Mouse (Mus musculus): ENCODE measurements around the gene Gm20521. TPM values are rescaled to one million over a fixed set of nuclear protein-coding genes. Genes with fewer than 3 reads are reported as not detected.
"Not testable (repeated sequence)": the region's sequence is repeated elsewhere in the genome, so short reads cannot be mapped to it uniquely, and the experiment has no call there.

Gm20521 gene
- polyA plus RNA-seq, 1 experiment from 2014 or later = 0.98 TPM

GRCm38 (mm10) chr14:54942479-54942878 lies 59.2 kb downstream of the Gm20521 start:
- H3K4me2 ChIP-seq (replicated peaks; ENCODE audit: low read depth, low read length) = no peak overlapping the region
- no peak for ATAC-seq
- no peaks in the 10 kb centered on the region for H3K9me3 ChIP-seq (ENCODE audit: low read length)
- H3K4me3 ChIP-seq (ENCODE audit: low read depth, low read length) = no peak overlapping the region
- no peaks in the 10 kb centered on the region for H3K4me1 ChIP-seq (ENCODE audit: insufficient read depth, low read depth, low read length)
- H3K27me3 ChIP-seq (replicated peaks; ENCODE audit: insufficient read depth, low read length) = no peaks in the 10 kb centered on the region
- no peaks in the 10 kb centered on the region for H3K36me3 ChIP-seq (ENCODE audit: insufficient read depth, low read length)
- no peak for TF ChIP-seq EP300 (IDR thresholded peaks at IDR 0.05)
- DNase-seq (ENCODE audit: low spot score) = no peak
- H3K9ac ChIP-seq (replicated peaks; ENCODE audit: low read depth) = no peak overlapping the region
- whole genome bisulfite sequencing = 83% methylated on average over 8 of the region's 8 CpGs
- H3K27ac ChIP-seq (ENCODE audit: low read length) = no peak overlapping the region

- H3K27me3 ChIP-seq (replicated peaks; ENCODE audit: insufficient read depth, low read length) = no peaks in the 10 kb centered on the region
- TF ChIP-seq CTCF (IDR thresholded peaks at IDR 0.05) (no peak), EP300 (IDR thresholded peaks at IDR 0.05) (no peak)
- no peak overlapping the region for H3K4me3 ChIP-seq (ENCODE audit: low read depth, low read length)
- 92% methylated on average over 7 of the region's 7 CpGs for WGBS
- H3K9me3 ChIP-seq (ENCODE audit: low read length) = no peaks in the 10 kb centered on the region
- no peak overlapping the region for H3K9ac ChIP-seq (replicated peaks; ENCODE audit: low read depth)
- ATAC-seq = no peak
- DNase-seq (ENCODE audit: low spot score) = no peak
- no peak overlapping the region for H3K4me2 ChIP-seq (replicated peaks; ENCODE audit: low read depth, low read length)
- no peak overlapping the region for H3K27ac ChIP-seq (ENCODE audit: low read length)
- H3K36me3 ChIP-seq (ENCODE audit: insufficient read depth, low read length) = no peaks in the 10 kb centered on the region
- H3K4me1 ChIP-seq (ENCODE audit: insufficient read depth, low read depth, low read length) = no peaks in the 10 kb centered on the region
Observed at GRCm38 (mm10) chr14:54943971-54944370, 60.7 kb downstream of the Gm20521 start.

- no peak overlapping the region for H3K4me3 ChIP-seq (ENCODE audit: low read depth, low read length)
- TF ChIP-seq EP300 (IDR thresholded peaks at IDR 0.05) (no peak), CTCF (IDR thresholded peaks at IDR 0.05) (no peak)
- DNase-seq (ENCODE audit: low spot score) (no peak), ATAC-seq (no peak)
- no peaks in the 10 kb centered on the region for H3K36me3 ChIP-seq (ENCODE audit: insufficient read depth, low read length)
- no peaks in the 10 kb centered on the region for H3K9me3 ChIP-seq (ENCODE audit: low read length)
- H3K4me1 ChIP-seq (ENCODE audit: insufficient read depth, low read depth, low read length) = no peaks in the 10 kb centered on the region
- no peak overlapping the region for H3K4me2 ChIP-seq (replicated peaks; ENCODE audit: low read depth, low read length)
- no peak overlapping the region for H3K9ac ChIP-seq (replicated peaks; ENCODE audit: low read depth)
- WGBS = 56% methylated on average over 2 of the region's 2 CpGs
- no peak overlapping the region for H3K27ac ChIP-seq (ENCODE audit: low read length)
- H3K27me3 ChIP-seq (replicated peaks; ENCODE audit: insufficient read depth, low read length) = no peaks in the 10 kb centered on the region
Observed at GRCm38 (mm10) chr14:54944939-54945338, 61.7 kb downstream of the Gm20521 start.

GRCm38 (mm10) chr14:54945975-54946704 lies 62.9 kb downstream of the Gm20521 start:
- no peaks in the 10 kb centered on the region for H3K36me3 ChIP-seq (ENCODE audit: insufficient read depth, low read length)

GRCm38 (mm10) chr14:54947008-54947407 lies 63.8 kb downstream of the Gm20521 start:
- ATAC-seq; H3K4me1 ChIP-seq (ENCODE audit: insufficient read depth, low read depth, low read length); H3K36me3 ChIP-seq (ENCODE audit: insufficient read depth, low read length); H3K27me3 ChIP-seq (replicated peaks; ENCODE audit: insufficient read depth, low read length); H3K9ac ChIP-seq (replicated peaks; ENCODE audit: low read depth); H3K4me3 ChIP-seq (ENCODE audit: low read depth, low read length); H3K9me3 ChIP-seq (ENCODE audit: low read length); DNase-seq (ENCODE audit: low spot score); H3K27ac ChIP-seq (ENCODE audit: low read length); H3K4me2 ChIP-seq (replicated peaks; ENCODE audit: low read depth, low read length): not testable (repeated sequence)
- 83% methylated on average over 6 of the region's 11 CpGs for WGBS

More at GRCm38 (mm10) chr14:54945975-54946704, 62.9 kb downstream of the Gm20521 start:
- no peak overlapping the region for H3K4me3 ChIP-seq (ENCODE audit: low read depth, low read length)
- WGBS = 73% methylated on average over 19 of the region's 19 CpGs
- DNase-seq (ENCODE audit: low spot score) (no peak), ATAC-seq (no peak)
- no peak overlapping the region for H3K27ac ChIP-seq (ENCODE audit: low read length)
- no peak for TF ChIP-seq CTCF (IDR thresholded peaks at IDR 0.05)
- TF ChIP-seq EP300 (IDR thresholded peaks at IDR 0.05) = no peak
- no peak overlapping the region for H3K4me2 ChIP-seq (replicated peaks; ENCODE audit: low read depth, low read length)
- no peaks in the 10 kb centered on the region for H3K4me1 ChIP-seq (ENCODE audit: insufficient read depth, low read depth, low read length)
- no peaks in the 10 kb centered on the region for H3K27me3 ChIP-seq (replicated peaks; ENCODE audit: insufficient read depth, low read length)
- no peak overlapping the region for H3K9ac ChIP-seq (replicated peaks; ENCODE audit: low read depth)
- H3K9me3 ChIP-seq (ENCODE audit: low read length) = no peaks in the 10 kb centered on the region

Other genes with a start within 250 kb of the Gm20521 start
- not detected in 2 replicates for gene Gm17606, start 242.5 kb upstream of the Gm20521 start, polyA plus RNA-seq (2015; fragmentation: Nextera tagmentation; extraction: Ambion mirVana)
- gene Cdh24, start 242.1 kb upstream of the Gm20521 start, polyA plus RNA-seq (2015; fragmentation: Nextera tagmentation; extraction: Ambion mirVana) = 0.32 and 0.50 TPM in 2 replicates
- 63.0 and 67.5 TPM in 2 replicates for gene 1700123O20Rik, start 197.2 kb upstream of the Gm20521 start, polyA plus RNA-seq (2015; fragmentation: Nextera tagmentation; extraction: Ambion mirVana)
- gene Acin1, start 196.5 kb upstream of the Gm20521 start, polyA plus RNA-seq (2015; fragmentation: Nextera tagmentation; extraction: Ambion mirVana) = 74.0 and 82.5 TPM in 2 replicates
- gene Gm29776, start 184.6 kb upstream of the Gm20521 start, polyA plus RNA-seq (2015; fragmentation: Nextera tagmentation; extraction: Ambion mirVana) = 0.20 and 0.25 TPM in 2 replicates
- gene Cebpe, start 171.3 kb upstream of the Gm20521 start, polyA plus RNA-seq (2015; fragmentation: Nextera tagmentation; extraction: Ambion mirVana) = 0.58 and 0.69 TPM in 2 replicates
- gene Slc7a8, start 101.5 kb upstream of the Gm20521 start, polyA plus RNA-seq (2015; fragmentation: Nextera tagmentation; extraction: Ambion mirVana) = 1.2 TPM in 2 replicates
- gene Rnf212b, start 69.3 kb upstream of the Gm20521 start, polyA plus RNA-seq (2015; fragmentation: Nextera tagmentation; extraction: Ambion mirVana) = not detected in 2 replicates
- 6.2 and 7.5 TPM in 2 replicates for gene Homez, start 12.5 kb upstream of the Gm20521 start, polyA plus RNA-seq (2015; fragmentation: Nextera tagmentation; extraction: Ambion mirVana)
- 2.5 and 2.7 TPM in 2 replicates for gene Ppp1r3e, start 5.9 kb upstream of the Gm20521 start, polyA plus RNA-seq (2015; fragmentation: Nextera tagmentation; extraction: Ambion mirVana)
- gene Bcl2l2, start 64 bp upstream of the Gm20521 start, polyA plus RNA-seq (2015; fragmentation: Nextera tagmentation; extraction: Ambion mirVana) = 5.4 and 6.1 TPM in 2 replicates
- gene Pabpn1, start 9.1 kb downstream of the Gm20521 start, polyA plus RNA-seq (2015; fragmentation: Nextera tagmentation; extraction: Ambion mirVana) = 64.4 and 66.1 TPM in 2 replicates
- 13.6 and 13.8 TPM in 2 replicates for gene Slc22a17, start 29.7 kb downstream of the Gm20521 start, polyA plus RNA-seq (2015; fragmentation: Nextera tagmentation; extraction: Ambion mirVana)
- 8.1 and 8.5 TPM in 2 replicates for gene Efs, start 42.7 kb downstream of the Gm20521 start, polyA plus RNA-seq (2015; fragmentation: Nextera tagmentation; extraction: Ambion mirVana)
- not detected in 2 replicates for gene Il25, start 49.3 kb downstream of the Gm20521 start, polyA plus RNA-seq (2015; fragmentation: Nextera tagmentation; extraction: Ambion mirVana)
- gene Cmtm5, start 52.8 kb downstream of the Gm20521 start, polyA plus RNA-seq (2015; fragmentation: Nextera tagmentation; extraction: Ambion mirVana) = 0.21 and 0.40 TPM in 2 replicates
- gene Myh6, start 83.5 kb downstream of the Gm20521 start, polyA plus RNA-seq (2015; fragmentation: Nextera tagmentation; extraction: Ambion mirVana) = 61.0 and 79.5 TPM in 2 replicates
- gene Gm17428, start 93.5 kb downstream of the Gm20521 start, polyA plus RNA-seq (2015; fragmentation: Nextera tagmentation; extraction: Ambion mirVana) = not detected in 2 replicates
- gene Myh7, start 111.2 kb downstream of the Gm20521 start, polyA plus RNA-seq (2015; fragmentation: Nextera tagmentation; extraction: Ambion mirVana) = 16.4 and 19.1 TPM in 2 replicates
- gene Ngdn, start 132.0 kb downstream of the Gm20521 start, polyA plus RNA-seq (2015; fragmentation: Nextera tagmentation; extraction: Ambion mirVana) = 59.1 and 62.8 TPM in 2 replicates
- gene Zfhx2, start 208.9 kb downstream of the Gm20521 start, polyA plus RNA-seq (2015; fragmentation: Nextera tagmentation; extraction: Ambion mirVana) = 1.0 and 1.7 TPM in 2 replicates
- 13.6 and 14.1 TPM in 2 replicates for gene Thtpa, start 211.3 kb downstream of the Gm20521 start, polyA plus RNA-seq (2015; fragmentation: Nextera tagmentation; extraction: Ambion mirVana)
- gene Ap1g2, start 223.2 kb downstream of the Gm20521 start, polyA plus RNA-seq (2015; fragmentation: Nextera tagmentation; extraction: Ambion mirVana) = 11.5 and 13.3 TPM in 2 replicates
- 0.08 and 0.17 TPM in 2 replicates for gene Jph4, start 233.5 kb downstream of the Gm20521 start, polyA plus RNA-seq (2015; fragmentation: Nextera tagmentation; extraction: Ambion mirVana)

Data from lung, postnatal 0 days (tissue).